Mouse (Mus musculus) embryonic facial prominence, embryonic 11.5 days (tissue): ENCODE measurements around the gene Fzd10. TPM values are rescaled to one million over a fixed set of nuclear protein-coding genes. Genes with fewer than 3 reads are reported as not detected.

Experiments
- ATAC-seq: fragments of 200-750 bp; cut with Nextera tagmentation; replicated peaks from 2 replicates; pipeline ENCODE4 v1.8.0; 2017; ENCODE audit warnings: low read depth; ENCODE audit not compliant: insufficient number of reproducible peaks, low FRiP score, low TSS enrichment
- DNase-seq: peaks from one replicate; pipeline ENCODE4 v3.0.0-alpha.2; 2015; ENCODE audit warnings: low spot score
- H3K27ac ChIP-seq: fragments of 300-500 bp; sonication (generic); replicated peaks from 2 replicates; pipeline ENCODE4 v1.5.1; 2014; ENCODE audit warnings: mild to moderate bottlenecking, low read depth, low read length, control low read depth
- H3K27me3 ChIP-seq: fragments of 300-500 bp; sonication (generic); 2 replicates; pipeline ENCODE4 v1.6.1; 2014; ENCODE audit warnings: mild to moderate bottlenecking, low read length, moderate library complexity, mixed read lengths; ENCODE audit not compliant: control insufficient read depth, insufficient read depth
- H3K36me3 ChIP-seq: fragments of 300-500 bp; sonication (generic); replicated peaks from 2 replicates; pipeline ENCODE4 v1.6.1; 2014; ENCODE audit warnings: low read depth, mild to moderate bottlenecking, low read length, moderate library complexity, mixed read lengths; ENCODE audit not compliant: control insufficient read depth, insufficient read depth
- H3K4me1 ChIP-seq: fragments of 300-500 bp; sonication (generic); 2 replicates; pipeline ENCODE4 v1.6.1; 2014; ENCODE audit warnings: low read length, mixed read lengths; ENCODE audit not compliant: control insufficient read depth, insufficient read depth
- H3K4me2 ChIP-seq: fragments of 300-500 bp; sonication (generic); 2 replicates; pipeline ENCODE4 v1.6.1; 2014; ENCODE audit warnings: low read depth, mild to moderate bottlenecking, control low read depth, low read length, moderate library complexity
- H3K4me3 ChIP-seq: fragments of 300-500 bp; sonication (generic); 2 replicates; pipeline ENCODE4 v1.5.1; 2014; ENCODE audit warnings: low read depth, low read length, control low read depth
- H3K9ac ChIP-seq: fragments of 300-500 bp; sonication (generic); replicated peaks from 2 replicates; pipeline ENCODE4 v1.6.1; 2014; ENCODE audit warnings: mild to moderate bottlenecking, control low read depth, low read length
- H3K9me3 ChIP-seq: fragments of 300-500 bp; sonication (generic); replicated peaks from 2 replicates; pipeline ENCODE4 v1.6.1; 2016; ENCODE audit warnings: mild to moderate bottlenecking, low read length, inconsistent platforms, mixed read lengths; ENCODE audit not compliant: control insufficient read depth
- WGBS: fragments of 180-500 bp; shearing (Covaris S2); extraction: QIAGEN DNeasy Blood & Tissue Kit; methylation state at CpG from one replicate; pipeline ENCODE4 v1.1.7; 2014; 5-methylcytosine and 5-hydroxymethylcytosine counted together
- polyA plus RNA-seq: library from polyadenylated mRNA; unstranded; fragments of >200 nt; fragmentation: Nextera tagmentation; extraction: Ambion mirVana; gene quantifications from 2 replicates; pipeline ENCODE4 v1.2.1, GENCODE M21; 2014

The Fzd10 gene
- polyA plus RNA-seq = 5.5 and 5.6 TPM in 2 replicates

GRCm38 (mm10) chr5:128600072-128601021 is at the start of gene Fzd10:
TSS of gene Fzd10 (plus strand) at chr5:128600844.
- 0 out of 2 replicates have a peak, but pooled peaks have one; percentile 36 for ATAC-seq
- peaks cover 7% of the 10 kb centered on the region; the same call in 1 of the 2 replicates for H3K27me3 ChIP-seq
- under 1% methylated on average over 60 of the region's 73 CpGs for WGBS

GRCm38 (mm10) chr5:128551448-128551847 is 49.2 kb upstream of the Fzd10 start:
- peaks cover 4% of the 10 kb centered on the region; the same call in 1 of the 2 replicates for H3K4me1 ChIP-seq
- peaks cover 6% of the 10 kb centered on the region; the same call in 1 of the 2 replicates for H3K27me3 ChIP-seq
- no peaks in the 10 kb centered on the region for H3K36me3 ChIP-seq
- H3K4me3 ChIP-seq = no peak overlapping the region
- H3K9me3 ChIP-seq = no peaks in the 10 kb centered on the region
- H3K9ac ChIP-seq = no peak overlapping the region
- peak; percentile 48; the same call in 1 of the 2 replicates for ATAC-seq
- DNase-seq = no peak
- H3K4me2 ChIP-seq = no peak overlapping the region
- no peak overlapping the region for H3K27ac ChIP-seq
- 6% methylated on average over 11 of the region's 11 CpGs for WGBS

More at GRCm38 (mm10) chr5:128600072-128601021, at the start of gene Fzd10:
- no peaks in the 10 kb centered on the region for H3K9me3 ChIP-seq
- H3K4me3 ChIP-seq = peak within 1 kb of the TSS; percentile 50
- peak within 1 kb of the TSS; percentile 86 for H3K4me2 ChIP-seq
- DNase-seq = peak; percentile 85
- no peaks in the 10 kb centered on the region for H3K36me3 ChIP-seq
- H3K4me1 ChIP-seq = peaks cover 7% of the 10 kb centered on the region
- H3K27ac ChIP-seq = peak within 1 kb of the TSS; percentile 63
- peak within 1 kb of the TSS; percentile 79 for H3K9ac ChIP-seq

GRCm38 (mm10) chr5:128552136-128552890 is 48.3 kb upstream of the Fzd10 start:
- Histone ChIP-seq H3K4me2 (peak overlapping the region; percentile 30; the same call in 1 of the 2 replicates), H3K4me1 (peaks cover 4% of the 10 kb centered on the region; the same call in 1 of the 2 replicates), H3K36me3 (no peaks in the 10 kb centered on the region), H3K4me3 (peak overlapping the region; percentile 13; the same call in 1 of the 2 replicates), H3K27ac (no peak overlapping the region), H3K9ac (no peak overlapping the region), H3K27me3 (peaks cover 6% of the 10 kb centered on the region; the same call in 1 of the 2 replicates), H3K9me3 (no peaks in the 10 kb centered on the region)
- DNase-seq (peak; percentile 39), ATAC-seq (no peak)
- 9% methylated on average over 28 of the region's 28 CpGs for WGBS

GRCm38 (mm10) chr5:128558126-128558525 is 42.5 kb upstream of the Fzd10 start:
- no peak for ATAC-seq
- WGBS = 47% methylated on average over 7 of the region's 7 CpGs
- no peak for DNase-seq

GRCm38 (mm10) chr5:128567313-128567712 is 33.3 kb upstream of the Fzd10 start:
- Histone ChIP-seq H3K4me2 (no peak overlapping the region), H3K9ac (no peak overlapping the region), H3K27me3 (no peaks in the 10 kb centered on the region), H3K9me3 (no peaks in the 10 kb centered on the region), H3K36me3 (no peaks in the 10 kb centered on the region), H3K4me3 (no peak overlapping the region), H3K4me1 (no peaks in the 10 kb centered on the region; the same call in 1 of the 2 replicates), H3K27ac (no peak overlapping the region)
- DNase-seq = no peak
- no peak for ATAC-seq
- WGBS = 8% methylated on average over 6 of the region's 6 CpGs

More at GRCm38 (mm10) chr5:128558126-128558525, 42.5 kb upstream of the Fzd10 start:
- Histone ChIP-seq H3K4me1 (no peaks in the 10 kb centered on the region), H3K27ac (no peak overlapping the region), H3K4me2 (no peak overlapping the region), H3K9ac (no peak overlapping the region), H3K36me3 (no peaks in the 10 kb centered on the region), H3K4me3 (no peak overlapping the region), H3K9me3 (0 out of 2 replicates have a peak, but pooled peaks cover 4% of the 10 kb centered on the region), H3K27me3 (no peaks in the 10 kb centered on the region)

- no peak for ATAC-seq
Measured at GRCm38 (mm10) chr5:128568970-128569369, 31.7 kb upstream of the Fzd10 start.

GRCm38 (mm10) chr5:128570091-128570490 is 30.6 kb upstream of the Fzd10 start:
- no peak for ATAC-seq
- H3K4me2 ChIP-seq = no peak overlapping the region
- DNase-seq = no peak
- no peak overlapping the region for H3K9ac ChIP-seq
- 55% methylated on average over 5 of the region's 5 CpGs for WGBS
- no peaks in the 10 kb centered on the region for H3K9me3 ChIP-seq
- no peaks in the 10 kb centered on the region for H3K36me3 ChIP-seq
- no peak overlapping the region for H3K4me3 ChIP-seq
- H3K4me1 ChIP-seq = no peaks in the 10 kb centered on the region; the same call in 1 of the 2 replicates
- H3K27ac ChIP-seq = no peak overlapping the region
- H3K27me3 ChIP-seq = no peaks in the 10 kb centered on the region

More at GRCm38 (mm10) chr5:128568970-128569369, 31.7 kb upstream of the Fzd10 start:
- no peak overlapping the region for H3K4me2 ChIP-seq
- H3K27ac ChIP-seq = no peak overlapping the region
- no peaks in the 10 kb centered on the region for H3K27me3 ChIP-seq
- H3K4me1 ChIP-seq = no peaks in the 10 kb centered on the region; the same call in 1 of the 2 replicates
- no peaks in the 10 kb centered on the region for H3K9me3 ChIP-seq
- no peaks in the 10 kb centered on the region for H3K36me3 ChIP-seq
- H3K4me3 ChIP-seq = no peak overlapping the region
- DNase-seq = no peak
- 14% methylated on average over 5 of the region's 5 CpGs for WGBS
- no peak overlapping the region for H3K9ac ChIP-seq
